Mouse (Mus musculus): ENCODE measurements around the gene D630045J12Rik.

- TF ChIP-seq CTCF (IDR thresholded peaks at IDR 0.05; ENCODE audit: insufficient read depth, low read length) (no peak), POLR2A (IDR thresholded peaks at IDR 0.05; ENCODE audit: borderline replicate concordance, extremely low read depth, low read depth, low read length) (no peak)
Measured at GRCm38 (mm10) chr6:38105924-38106323, 147.9 kb downstream of the D630045J12Rik start.

All from lung, adult 2 months (tissue).